Mouse (Mus musculus): Measurements from ENCODE around the gene Eln. TPM values are rescaled to one million over a fixed set of nuclear protein-coding genes. Genes with fewer than 3 reads are reported as not detected.

Eln gene
- total and polyA plus RNA-seq, 3 experiments, result not detected

DNA sequence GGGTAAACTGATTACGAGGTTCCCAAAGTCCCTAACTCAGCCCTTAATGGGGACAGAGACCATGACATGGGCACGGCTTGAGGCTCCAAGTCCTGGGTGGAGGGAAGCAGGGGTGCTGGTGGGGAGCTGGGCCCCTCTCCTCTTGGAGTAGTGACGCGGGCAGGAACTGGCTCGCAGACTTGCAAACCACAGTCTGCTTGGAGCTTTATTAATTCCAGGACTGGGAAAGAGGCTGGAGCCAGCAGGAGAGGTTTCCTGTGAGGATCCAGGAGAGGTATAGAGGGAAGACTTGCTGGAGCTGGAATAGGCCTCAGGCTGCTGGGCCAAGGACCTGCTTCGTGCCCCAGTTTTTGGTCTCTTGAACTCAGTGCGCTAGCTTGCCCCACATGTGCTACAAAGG, 3.3 kb upstream of the Eln start:
- TF ChIP-seq IRF4 (IDR thresholded peaks at IDR 0.05; ENCODE audit: low read depth, low read length), result no peak
- TF ChIP-seq ZKSCAN1 (IDR thresholded peaks at IDR 0.05; ENCODE audit: borderline replicate concordance, low read depth, low read length), result no peak
- TF ChIP-seq MAFK (IDR thresholded peaks at IDR 0.05; ENCODE audit: insufficient replicate concordance, low read length), result no peak
- no peak for TF ChIP-seq NELFE (IDR thresholded peaks at IDR 0.05; ENCODE audit: low read depth, low read length)
- TF ChIP-seq UBTF (IDR thresholded peaks at IDR 0.05; ENCODE audit: low read depth, low read length), result no peak
- in situ Hi-C loops (cut with MboI; ENCODE audit: low pct_ligation_motif_present, low pct_unique_long_range_greater_than_20kb, low sequenced_read_pairs), result no loop called here

DNA sequence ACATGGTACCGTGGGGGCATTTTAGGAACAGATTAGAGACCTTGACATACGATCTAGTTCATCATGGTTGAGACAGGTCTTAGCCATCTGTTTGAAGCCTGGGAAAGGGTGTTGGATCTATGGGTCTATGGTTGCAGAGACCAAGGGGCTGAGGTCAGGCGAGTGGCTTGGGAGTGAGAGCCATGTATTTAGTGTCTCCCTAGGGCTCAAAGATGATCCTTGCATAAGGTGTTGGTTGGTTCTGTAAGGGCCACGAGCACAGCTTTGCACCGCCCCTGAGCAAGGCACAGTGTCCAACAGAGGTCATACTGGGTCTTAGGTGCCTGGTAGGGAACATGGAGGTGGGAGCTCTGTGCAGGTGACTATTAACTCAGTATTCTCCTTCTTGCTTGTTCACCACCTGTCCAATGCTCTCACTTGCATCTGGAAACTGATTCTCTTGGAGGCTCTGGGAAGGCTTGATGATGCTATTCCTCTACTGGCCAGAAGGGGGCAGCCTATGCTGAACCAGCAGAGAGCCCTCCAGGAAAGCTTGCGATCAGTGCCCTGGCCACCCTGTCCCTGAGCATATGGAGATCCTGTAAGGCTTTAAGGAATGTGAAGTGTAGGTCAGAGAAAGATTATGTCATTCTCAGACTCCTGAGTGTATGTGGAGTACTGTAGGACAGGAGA, 960 bp upstream of the Eln start:
- Histone ChIP-seq H3K27ac (ENCODE audit: insufficient read depth, low read depth) (no peak overlapping the region), H3K4me2 (ENCODE audit: insufficient read depth, low read depth, poor library complexity, severe bottlenecking) (no peak overlapping the region), H3K4me3 (replicated peaks in 1 of 3; ENCODE audit: low read depth in 2 of 3, low read length in 2 of 3, poor library complexity in 1 of 3) (no peak overlapping the region), H3K27me3 (replicated peaks) (peaks cover 86% of the 10 kb centered on the region), H3K9me3 (replicated peaks; ENCODE audit: low read length) (no peaks in the 10 kb centered on the region), H3K36me3 (replicated peaks in 1 of 2; ENCODE audit: control insufficient read depth in 1 of 2, insufficient read depth in 1 of 2, low read length in 1 of 2) (no peaks in the 10 kb centered on the region), H3K9ac (ENCODE audit: insufficient read depth, low read depth) (no peak overlapping the region), H3K4me1 (ENCODE audit: control insufficient read depth in 1 of 2, insufficient read depth in 2 of 2) (no peaks in the 10 kb centered on the region), H3K79me2 (replicated peaks; ENCODE audit: control insufficient read depth, extremely low read depth, insufficient read depth, poor library complexity, severe bottlenecking) (no peaks in the 10 kb centered on the region)
- DNase-seq (ENCODE audit: extremely low read depth), result peak; percentile 37
- TF ChIP-seq POLR2AphosphoS2 (IDR thresholded peaks at IDR 0.05; ENCODE audit: low read depth, low read length), result no peak
- no peak for TF ChIP-seq CHD1 (IDR thresholded peaks at IDR 0.05; ENCODE audit: low read depth, low read length)
- TF ChIP-seq RCOR1 (conservative IDR thresholded peaks at IDR 0.05; ENCODE audit: low read depth, low read length), result no peak
- no peak for TF ChIP-seq TBP (conservative IDR thresholded peaks at IDR 0.05; ENCODE audit: low read depth, low read length)
- no peak for TF ChIP-seq ZNF384 (IDR thresholded peaks at IDR 0.05; ENCODE audit: low read depth, low read length)
- peak; percentile 79 to 95 for TF ChIP-seq CTCF (conservative IDR thresholded peaks at IDR 0.05 in 1 of 2, IDR thresholded peaks at IDR 0.05 in 1 of 2; ENCODE audit: low read depth in 2 of 2, low read length in 2 of 2)
- TF ChIP-seq BHLHE40 (IDR thresholded peaks at IDR 0.05; ENCODE audit: low read depth, low read length), result no peak
- TF ChIP-seq MAFK (IDR thresholded peaks at IDR 0.05; ENCODE audit: insufficient replicate concordance, low read length), result no peak
- TF ChIP-seq CHD2 (IDR thresholded peaks at IDR 0.05; ENCODE audit: low read length), result no peak
- no peak for TF ChIP-seq USF1 (IDR thresholded peaks at IDR 0.05; ENCODE audit: low read depth, low read length)
- TF ChIP-seq ETS1 (conservative IDR thresholded peaks at IDR 0.05; ENCODE audit: low read depth, low read length), result no peak
- TF ChIP-seq RAD21 (IDR thresholded peaks at IDR 0.05; ENCODE audit: low read depth, low read length), result peak; percentile 64
- no peak for TF ChIP-seq MYC (IDR thresholded peaks at IDR 0.05; ENCODE audit: low read depth, low read length)
- TF ChIP-seq EP300 (IDR thresholded peaks at IDR 0.05; ENCODE audit: low read length), result no peak
- TF ChIP-seq HCFC1 (IDR thresholded peaks at IDR 0.05; ENCODE audit: low read depth, low read length), result no peak
- TF ChIP-seq ZMIZ1 (IDR thresholded peaks at IDR 0.05; ENCODE audit: low read depth, low read length), result no peak
- no peak for TF ChIP-seq ZC3H11A (IDR thresholded peaks at IDR 0.05; ENCODE audit: low read depth, low read length)
- TF ChIP-seq POLR2A (IDR thresholded peaks at IDR 0.05; ENCODE audit: low read depth, low read length), result no peak
- no peak for TF ChIP-seq MXI1 (IDR thresholded peaks at IDR 0.05; ENCODE audit: low read depth, low read length)
- no peak for TF ChIP-seq E2F4 (IDR thresholded peaks at IDR 0.05; ENCODE audit: insufficient replicate concordance, low read depth, low read length)
- no peak for TF ChIP-seq JUN (IDR thresholded peaks at IDR 0.05; ENCODE audit: insufficient read depth, low read depth, low read length)
- TF ChIP-seq MAX (IDR thresholded peaks at IDR 0.05; ENCODE audit: low read length), result no peak
- TF ChIP-seq TCF12 (IDR thresholded peaks at IDR 0.05; ENCODE audit: low read depth, low read length), result no peak
- TF ChIP-seq SMC3 (IDR thresholded peaks at IDR 0.05; ENCODE audit: low read depth, low read length), result peak; percentile 66
- TF ChIP-seq UBTF (IDR thresholded peaks at IDR 0.05; ENCODE audit: low read depth, low read length), result no peak
- TF ChIP-seq GABPA (IDR thresholded peaks at IDR 0.05; ENCODE audit: insufficient replicate concordance, low read depth, low read length), result no peak
- in situ Hi-C loops (cut with MboI; ENCODE audit: low pct_ligation_motif_present, low pct_unique_long_range_greater_than_20kb, low sequenced_read_pairs), result loop anchor here (25.0 kb wide), 1 partner anchor 164 kb away; the partner anchor contains the start of genes Cldn13 and Tmem270
- dilution Hi-C loops (cut with MboI; ENCODE audit: extremely low pct_ligation_motif_present, extremely low pct_unique_long_range_greater_than_20kb, low sequenced_read_pairs), result no loop called here

More for the DNA sequence above, 3.3 kb upstream of the Eln start:
- H3K79me2 ChIP-seq (replicated peaks; ENCODE audit: control insufficient read depth, extremely low read depth, insufficient read depth, poor library complexity, severe bottlenecking), result no peaks in the 10 kb centered on the region
- DNase-seq (ENCODE audit: extremely low read depth), result no peak
- H3K4me1 ChIP-seq (ENCODE audit: control insufficient read depth in 1 of 2, insufficient read depth in 2 of 2), result peaks cover 0 to 9% of the 10 kb centered on the region in 2 experiments; a peak in 3 of 4 replicates
- dilution Hi-C loops (cut with MboI; ENCODE audit: extremely low pct_ligation_motif_present, extremely low pct_unique_long_range_greater_than_20kb, low sequenced_read_pairs), result no loop called here
- H3K4me2 ChIP-seq (ENCODE audit: insufficient read depth, low read depth, poor library complexity, severe bottlenecking), result no peak overlapping the region
- H3K4me3 ChIP-seq (replicated peaks in 1 of 3; ENCODE audit: low read depth in 2 of 3, low read length in 2 of 3, poor library complexity in 1 of 3), result no peak overlapping the region
- no peak overlapping the region for H3K27ac ChIP-seq (ENCODE audit: insufficient read depth, low read depth)
- H3K9ac ChIP-seq (ENCODE audit: insufficient read depth, low read depth), result no peak overlapping the region
- H3K27me3 ChIP-seq (replicated peaks), result peaks cover 78% of the 10 kb centered on the region
- H3K9me3 ChIP-seq (replicated peaks; ENCODE audit: low read length), result peaks cover 2% of the 10 kb centered on the region
- H3K36me3 ChIP-seq (replicated peaks in 1 of 2; ENCODE audit: control insufficient read depth in 1 of 2, insufficient read depth in 1 of 2, low read length in 1 of 2), result no peaks in the 10 kb centered on the region

Measured in CH12.LX (cell line).